29 mouse cellular contexts compared by ENCODE assay signal in genomic region chr5:113357186-113357585, GRCm38 (mm10). TPM values are rescaled to one million over a fixed set of nuclear protein-coding genes. Genes with fewer than 3 reads are reported as not detected.
DNase-seq lines count a peak whose midpoint lies in the region; ATAC-seq and TF ChIP-seq lines count a peak whose summit lies in the region.
"Had no signal": no experiment of that assay in that cellular context is flagged by ENCODE, and none has a peak within 500 bp of the region (broad histone marks: within the 10 kb centered on the region; RNA-seq: fewer than 3 reads in every experiment).

Aym1 (plus strand) TSS chr5:113357294.

- no peak for ATAC-seq in embryonic facial prominence, embryonic 12.5 days (ENCODE audit: insufficient number of reproducible peaks, insufficient read depth, low FRiP score, low TSS enrichment)
- ATAC-seq in neural tube, embryonic 12.5 days (ENCODE audit: low FRiP score, low read depth): no peak
- ATAC-seq: activated CD4-positive, CD25-positive, alpha-beta regulatory T cell, adult 4 months; CD4-positive, CD25-positive, alpha-beta regulatory T cell, adult 4 months; inflammation-experienced regulatory T-cells, adult 6 months; Patski had no signal

- no peaks in the 10 kb centered on the region for H3K36me3 ChIP-seq in embryonic facial prominence, embryonic 12.5 days
- no peaks in the 10 kb centered on the region for H3K36me3 ChIP-seq in embryonic facial prominence, embryonic 10.5 days (replicated peaks)
- no peaks in the 10 kb centered on the region for H3K36me3 ChIP-seq in neural tube, embryonic 12.5 days
- 0 out of 2 replicates have a peak, but pooled peaks cover 11% of the 10 kb centered on the region for H3K36me3 ChIP-seq in E14TG2a.4 (ENCODE audit: insufficient read depth, low read length)
- H3K36me3 ChIP-seq: embryonic facial prominence, embryonic 15.5 days; heart, embryonic 12.5 days; hindbrain, embryonic 10.5 days; hindbrain, embryonic 15.5 days had no signal

- H3K27ac ChIP-seq in embryonic facial prominence, embryonic 12.5 days: 0 out of 2 replicates have a peak within 1 kb of the TSS, but pooled peaks have one; percentile 23
- H3K27ac ChIP-seq in embryonic facial prominence, embryonic 10.5 days (replicated peaks): no peak within 1 kb of the TSS
- no peak within 1 kb of the TSS for H3K27ac ChIP-seq in neural tube, embryonic 12.5 days
- H3K27ac ChIP-seq: embryonic facial prominence, embryonic 15.5 days; hindbrain, embryonic 10.5 days; hindbrain, embryonic 15.5 days had no signal

- no peak within 1 kb of the TSS for H3K4me2 ChIP-seq in embryonic facial prominence, embryonic 12.5 days (replicated peaks)
- peak within 1 kb of the TSS; percentile 27; the same call in 1 of the 2 replicates for H3K4me2 ChIP-seq in neural tube, embryonic 12.5 days (replicated peaks)
- H3K4me2 ChIP-seq: embryonic facial prominence, embryonic 15.5 days; heart, embryonic 12.5 days; hindbrain, embryonic 15.5 days had no signal

- TF ChIP-seq CTCF in E14TG2a.4 (conservative IDR thresholded peaks at IDR 0.05; ENCODE audit: low read length): no peak

- intact Hi-C loops in left cerebral cortex, postnatal 4 days (cut with DNase I): no loop called here
- intact Hi-C loops in gastrocnemius, postnatal 14 days (cut with DNase I; ENCODE audit: low total_unique reads): no loop called here

- H3K4me3 ChIP-seq in embryonic facial prominence, embryonic 12.5 days: no peak within 1 kb of the TSS
- no peak within 1 kb of the TSS for H3K4me3 ChIP-seq in embryonic facial prominence, embryonic 10.5 days
- H3K4me3 ChIP-seq in neural tube, embryonic 12.5 days: no peak within 1 kb of the TSS
- H3K4me3 ChIP-seq in E14TG2a.4 (replicated peaks; ENCODE audit: low read length): peak within 1 kb of the TSS; percentile 46
- H3K4me3 ChIP-seq: embryonic facial prominence, embryonic 15.5 days; erythroblast, embryonic 14.5 days; heart, embryonic 12.5 days; hindbrain, embryonic 10.5 days; hindbrain, embryonic 15.5 days had no signal

- no peak within 1 kb of the TSS for H3K9ac ChIP-seq in embryonic facial prominence, embryonic 12.5 days
- no peak within 1 kb of the TSS for H3K9ac ChIP-seq in neural tube, embryonic 12.5 days
- H3K9ac ChIP-seq: embryonic facial prominence, embryonic 15.5 days; heart, embryonic 12.5 days; hindbrain, embryonic 15.5 days had no signal

- WGBS in embryonic facial prominence, embryonic 12.5 days: 31% methylated on average over 3 of the region's 6 CpGs
- 23% methylated on average over 5 of the region's 6 CpGs for WGBS in embryonic facial prominence, embryonic 10.5 days
- 38% methylated on average over 5 of the region's 6 CpGs for WGBS in neural tube, embryonic 12.5 days

- H3K9me3 ChIP-seq in embryonic facial prominence, embryonic 12.5 days: no peaks in the 10 kb centered on the region
- no peaks in the 10 kb centered on the region for H3K9me3 ChIP-seq in embryonic facial prominence, embryonic 10.5 days
- no peaks in the 10 kb centered on the region for H3K9me3 ChIP-seq in neural tube, embryonic 12.5 days
- no peaks in the 10 kb centered on the region for H3K9me3 ChIP-seq in E14TG2a.4 (ENCODE audit: low read length)
- H3K9me3 ChIP-seq: embryonic facial prominence, embryonic 15.5 days; heart, embryonic 12.5 days; hindbrain, embryonic 10.5 days; hindbrain, embryonic 15.5 days had no signal

- H3K27me3 ChIP-seq in embryonic facial prominence, embryonic 12.5 days: peaks cover 14% of the 10 kb centered on the region; the same call in 1 of the 2 replicates
- peaks cover 70% of the 10 kb centered on the region for H3K27me3 ChIP-seq in embryonic facial prominence, embryonic 10.5 days (replicated peaks; ENCODE audit: low read depth, poor library complexity, severe bottlenecking)
- peaks cover 24% of the 10 kb centered on the region for H3K27me3 ChIP-seq in neural tube, embryonic 12.5 days (replicated peaks)
- no peaks in the 10 kb centered on the region for H3K27me3 ChIP-seq in E14TG2a.4 (ENCODE audit: insufficient read depth, low read length)

- DNase-seq in embryonic facial prominence, embryonic 10.5 days (ENCODE audit: low spot score): no peak
- peak; percentile 51 for DNase-seq in left cerebral cortex, postnatal 4 days
- no peak for DNase-seq in left cerebral cortex, adult 11 months (ENCODE audit: low spot score)
- no peak for DNase-seq in neural tube, embryonic 10.5 days (ENCODE audit: extremely low spot score, low spot score)
- no peak for DNase-seq in gastrocnemius, postnatal 14 days
- DNase-seq: adrenal gland, postnatal 14 days; B cell, adult 2 months; cerebellum, adult 11-12 months; cerebellum, adult 9-10 months; cerebellum, postnatal 25 days; gastrocnemius, postnatal 10 days had no signal

- peaks cover 19% of the 10 kb centered on the region for H3K4me1 ChIP-seq in embryonic facial prominence, embryonic 12.5 days
- H3K4me1 ChIP-seq in embryonic facial prominence, embryonic 10.5 days: peaks cover 34% of the 10 kb centered on the region
- H3K4me1 ChIP-seq in neural tube, embryonic 12.5 days: peaks cover 21% of the 10 kb centered on the region
- peaks cover 92% of the 10 kb centered on the region for H3K4me1 ChIP-seq in E14TG2a.4 (replicated peaks; ENCODE audit: low read depth, low read length)
- H3K4me1 ChIP-seq: heart, embryonic 12.5 days had no signal

RNA-seq across cellular contexts. Expression of gene Aym1, which starts in this region (rescaled TPM):
- not detected in 2 replicates for polyA plus RNA-seq in embryonic facial prominence, embryonic 12.5 days (2016; fragmentation: Nextera tagmentation; extraction: Ambion mirVana)
- polyA plus RNA-seq in embryonic facial prominence, embryonic 10.5 days (2016; fragmentation: Nextera tagmentation; extraction: Ambion mirVana): not detected in 2 replicates
- total RNA-seq in left cerebral cortex, postnatal 4 days (2021): not detected
- not detected in 2 replicates for polyA plus RNA-seq in neural tube, embryonic 12.5 days (2016; fragmentation: Nextera tagmentation; extraction: Ambion mirVana)
- total RNA-seq in gastrocnemius, postnatal 14 days (2021): not detected
- total RNA-seq: adrenal gland, adult 18-20 months; adrenal gland, postnatal 14 days; gastrocnemius, postnatal 10 days; heart, adult 8-10 months; heart, postnatal 25 days had no signal
- polyA plus RNA-seq: activated CD4-positive, CD25-positive, alpha-beta regulatory T cell, adult 4 months; CD4-positive, CD25-positive, alpha-beta regulatory T cell, adult 4 months; embryonic facial prominence, embryonic 15.5 days; erythroblast, embryonic 14.5 days; forebrain, embryonic 11.5 days; gonadal fat pad, adult 2 months; heart, embryonic 12.5 days; heart, embryonic 16.5 days; hindbrain, embryonic 10.5 days; hindbrain, embryonic 15.5 days; inflammation-experienced regulatory T-cells, adult 6 months; Patski had no signal

Comparison
In these comparisons a context has a peak if more than half of its experiments do, and no peak if none do; other contexts are left out.
1. Peak in DNase-seq in left cerebral cortex, postnatal 4 days; RNA of the gene not detected or under 1 TPM.